Mouse (Mus musculus): ENCODE data around the gene Ms4a12.
A peak's percentile ranks its signal among the peaks of the same experiment; 100 is the strongest.
"Not testable (repeated sequence)": the region's sequence is repeated elsewhere in the genome, so short reads cannot be mapped to it uniquely, and the experiment has no call there.

The Ms4a12 gene

DNA sequence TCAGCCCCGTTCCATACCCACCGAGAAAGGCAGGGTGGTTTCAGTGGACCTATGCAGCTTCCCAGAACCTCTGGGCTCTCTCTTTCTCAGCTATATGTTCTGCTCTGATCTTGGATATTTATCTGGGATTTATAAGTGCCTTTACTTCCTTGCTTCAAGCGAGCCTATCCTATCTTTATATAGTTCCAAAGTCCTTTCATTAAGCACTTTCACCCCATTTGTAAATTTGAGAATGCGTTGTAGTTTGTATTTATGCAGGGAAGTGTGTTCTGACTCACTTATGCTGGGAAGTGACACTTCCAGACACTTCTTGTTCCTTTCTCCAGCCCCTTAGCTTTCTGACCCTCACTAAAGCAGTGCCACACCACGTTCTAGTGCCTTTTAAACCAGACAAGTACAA, at the start of gene Ms4a12:
Gene Ms4a12, minus strand, starts transcription at position 101 of the 400 bp plus-strand sequence.
- DNase-seq: no peak

DNA sequence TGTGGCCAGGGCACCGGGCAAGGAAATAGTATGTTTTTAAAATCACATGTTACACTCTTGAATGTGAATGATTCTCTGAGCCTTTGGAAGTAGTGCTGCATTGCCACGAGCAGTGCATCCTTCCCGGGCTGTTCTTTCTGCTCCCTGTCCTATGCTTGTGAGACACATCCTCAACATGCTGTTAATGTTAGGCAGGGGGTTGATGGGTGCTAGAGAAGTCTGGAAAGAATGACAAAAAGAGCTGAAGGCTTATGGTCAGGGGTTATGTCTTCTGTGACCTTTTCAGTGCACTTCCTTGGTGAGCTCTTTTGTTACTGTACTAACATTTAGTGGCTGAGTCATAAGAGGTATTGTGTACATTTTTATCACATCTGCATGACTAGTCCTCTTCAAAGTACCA, 48.0 kb upstream of the Ms4a12 start:
- no peak for DNase-seq

DNA sequence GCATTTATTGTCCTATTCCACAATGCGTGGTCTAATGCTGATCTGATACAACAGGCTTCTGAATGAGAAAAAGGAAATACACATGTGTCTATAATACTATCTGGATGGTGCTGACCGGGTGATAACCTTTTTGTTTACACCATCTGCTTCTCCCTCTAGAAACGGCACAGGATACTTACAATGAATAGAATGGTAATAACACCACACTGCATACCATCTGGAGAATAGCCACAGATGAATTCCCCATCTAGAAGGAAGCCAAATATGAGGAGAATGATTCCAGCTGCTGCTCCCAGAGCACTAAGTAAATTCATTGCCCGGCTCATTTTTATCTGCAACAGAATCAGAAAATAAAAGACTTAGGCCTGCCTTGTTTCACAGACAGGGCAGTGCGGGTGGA, 44.2 kb upstream of the Ms4a12 start:
- no peak for DNase-seq

DNA sequence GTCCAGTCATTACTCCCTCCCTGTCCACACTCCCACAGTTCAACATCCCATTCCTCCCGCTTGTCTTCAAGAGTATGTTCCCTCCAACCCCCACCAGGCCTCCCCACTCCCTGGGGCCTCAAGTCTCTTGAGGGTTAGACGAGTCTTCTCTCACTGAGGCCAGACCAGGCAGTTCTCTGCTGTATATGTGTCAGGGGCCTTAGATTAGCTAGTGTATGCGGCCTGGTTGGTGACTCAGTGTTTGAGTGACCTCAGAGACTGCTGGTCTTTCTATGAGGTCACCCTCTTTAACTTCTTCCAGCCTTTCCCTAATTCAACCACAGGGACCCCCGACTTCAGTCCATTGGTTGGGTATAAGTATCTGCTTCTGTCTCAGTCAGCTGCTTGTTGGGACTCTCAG, 34.7 kb upstream of the Ms4a12 start:
- DNase-seq: no peak

DNA sequence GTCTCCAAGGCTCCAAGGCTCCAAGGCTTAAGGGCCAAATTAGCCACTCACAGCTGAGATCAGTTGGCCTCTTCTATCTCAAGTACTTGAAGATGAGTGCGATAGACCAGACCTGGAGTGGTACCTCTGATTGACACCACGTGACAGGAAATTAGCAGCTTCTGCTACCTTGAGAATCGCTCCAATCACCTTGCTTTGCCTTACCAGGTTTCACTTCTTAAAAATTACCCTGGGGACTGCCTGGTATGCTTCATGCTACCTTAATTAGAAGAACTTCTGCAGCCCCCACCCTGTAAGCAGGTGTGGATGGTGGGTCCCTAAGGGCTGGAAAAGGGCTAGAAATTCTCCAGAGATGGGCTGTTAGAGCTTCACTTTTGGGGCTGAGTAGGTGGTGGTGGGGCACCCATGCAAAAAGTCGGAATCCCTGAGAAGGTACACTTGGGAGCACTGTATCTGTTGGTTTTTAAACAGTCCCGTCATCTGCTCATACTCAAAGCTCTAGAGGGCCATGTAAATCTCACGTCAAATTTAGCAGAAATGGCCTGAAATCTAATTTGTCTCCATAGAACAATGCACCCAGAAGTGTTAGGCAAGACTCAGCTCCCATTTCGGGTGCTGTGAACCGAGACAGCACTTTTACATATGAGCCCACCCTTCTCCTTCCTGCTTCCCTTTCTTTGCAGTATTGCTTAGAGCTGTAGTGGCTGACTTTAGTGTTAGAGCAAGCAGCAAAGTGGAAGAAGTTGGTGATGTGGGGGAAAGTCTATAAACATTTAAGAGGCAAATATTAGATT, 34.0 kb upstream of the Ms4a12 start, which contains the start of gene Ms4a1:
Gene Ms4a1, minus strand, starts transcription at position 190 of the 794 bp plus-strand sequence.
- peak; percentile 1 for DNase-seq

DNA sequence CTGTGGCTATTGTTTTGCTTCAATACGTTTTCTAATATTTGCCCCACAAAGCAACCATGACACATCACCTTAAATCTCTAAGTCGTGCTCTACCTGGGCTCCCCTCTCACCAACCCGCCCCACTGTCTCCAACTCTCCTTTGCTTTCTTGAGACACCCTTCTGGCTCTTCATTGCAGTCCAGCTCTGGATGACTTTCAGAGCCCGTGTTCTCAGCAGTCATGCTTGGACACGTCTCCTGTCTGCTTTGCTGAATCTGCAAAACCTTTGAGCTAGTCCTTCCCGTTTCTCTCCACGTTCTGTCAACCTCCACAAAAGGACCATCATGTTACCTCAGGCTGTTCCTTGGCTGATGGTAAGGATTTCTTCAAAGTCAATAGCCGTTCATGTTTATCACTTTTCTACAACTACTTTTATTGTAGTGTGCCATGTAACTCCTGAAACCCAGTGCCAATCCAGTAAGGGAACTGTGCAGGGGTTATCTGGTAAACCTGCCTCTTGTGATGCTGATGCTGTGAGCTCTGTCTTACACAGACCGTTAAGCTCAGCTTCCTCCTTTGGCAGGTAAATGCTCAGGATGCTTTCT, 32.4 kb upstream of the Ms4a12 start:
- no peak for DNase-seq

DNA sequence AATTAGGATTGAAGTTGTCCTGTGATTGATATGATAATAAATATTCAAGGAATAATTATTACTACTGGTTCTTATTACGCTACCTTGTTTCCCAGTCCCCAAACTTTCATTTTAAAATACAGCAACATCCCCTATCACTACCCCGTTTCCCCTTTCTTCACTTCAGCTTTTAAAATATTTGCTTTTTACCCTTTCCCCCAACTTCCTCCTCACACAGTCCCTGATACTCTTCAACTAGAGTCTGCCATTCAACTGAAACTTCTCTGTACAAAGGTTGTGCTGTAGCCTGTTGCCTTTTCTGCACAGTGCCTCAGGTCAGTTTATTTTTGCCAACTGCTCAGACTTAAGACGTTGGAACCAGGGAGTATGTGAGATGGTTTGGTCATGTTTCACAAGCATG, 31.3 kb upstream of the Ms4a12 start:
- no peak for DNase-seq

DNA sequence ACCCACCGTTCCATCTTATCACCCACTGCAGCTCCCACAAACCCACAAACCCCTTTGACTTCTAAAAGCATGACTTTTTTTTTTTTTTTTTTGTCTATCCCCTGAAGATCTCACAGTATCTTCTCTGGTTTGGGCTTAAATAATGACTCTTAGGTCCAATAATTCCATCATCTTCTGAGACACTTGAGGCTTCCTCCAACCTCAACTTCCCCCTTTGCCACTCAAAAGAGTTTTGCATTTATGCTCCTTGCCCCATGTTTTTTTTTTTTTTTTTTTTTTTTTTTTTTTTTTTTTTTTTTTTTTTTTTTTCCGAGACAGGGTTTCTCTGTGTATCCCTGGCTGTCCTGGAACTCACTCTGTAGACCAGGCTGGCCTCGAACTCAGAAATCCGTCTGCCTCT, 30.7 kb upstream of the Ms4a12 start:
- DNase-seq: not testable (repeated sequence)

DNA sequence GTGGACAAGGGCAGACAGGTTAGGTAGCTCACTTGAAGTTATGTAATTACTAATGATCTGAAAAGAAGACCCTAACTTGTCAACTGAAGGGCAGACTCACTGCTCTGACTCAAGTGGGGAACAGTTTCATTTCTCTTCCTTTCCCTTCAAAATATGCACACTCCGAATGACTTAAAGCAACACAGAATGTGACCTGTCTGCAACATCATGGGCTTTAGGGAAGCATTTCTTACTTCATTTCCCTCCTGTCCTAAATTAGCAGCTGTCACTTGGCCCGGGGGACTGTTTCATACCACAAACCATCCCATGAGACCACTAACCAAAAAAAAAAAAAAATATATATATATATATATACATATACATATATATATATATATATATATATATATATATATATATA, 29.3 kb upstream of the Ms4a12 start:
- DNase-seq: no peak

DNA sequence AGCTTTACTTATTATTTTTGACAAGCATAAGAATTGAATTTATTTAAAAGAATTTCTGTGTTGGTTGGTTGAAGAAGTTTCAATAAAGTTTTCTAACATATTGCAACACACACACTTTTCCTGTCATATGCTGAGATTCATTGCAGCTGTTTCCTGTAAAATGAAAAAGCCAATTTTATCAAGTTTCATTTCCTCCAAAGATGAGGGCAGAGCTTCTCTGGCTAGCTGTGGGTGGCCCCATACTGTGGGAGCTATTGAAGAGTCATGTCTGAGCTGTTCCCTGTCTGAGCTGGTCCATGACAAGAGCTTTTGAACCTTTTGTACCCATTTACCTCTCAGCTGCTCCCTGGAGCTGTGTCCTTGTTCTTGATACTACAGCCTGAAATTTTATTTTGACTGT, 12.0 kb upstream of the Ms4a12 start:
- DNase-seq: peak; percentile 5

DNA sequence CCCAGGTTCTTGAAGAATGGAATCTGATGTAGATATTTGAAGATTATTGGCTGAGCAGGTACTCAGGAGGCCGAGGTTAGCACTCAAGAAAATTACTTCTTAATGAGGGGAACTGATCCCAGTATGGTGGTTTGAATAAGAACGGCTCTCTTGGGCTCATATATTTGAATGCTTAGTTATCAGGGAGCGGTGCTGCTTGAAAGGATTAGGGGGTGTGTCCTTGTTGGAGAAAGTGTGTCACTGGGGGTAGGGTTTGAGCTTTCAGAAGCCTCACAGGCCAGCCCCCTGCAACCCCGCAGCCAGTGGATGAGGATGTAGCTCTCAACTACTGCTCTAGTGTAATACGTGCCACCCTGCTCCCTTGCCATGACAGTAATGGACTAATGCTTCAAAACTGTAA, 10.3 kb upstream of the Ms4a12 start:
- DNase-seq: no peak

DNA sequence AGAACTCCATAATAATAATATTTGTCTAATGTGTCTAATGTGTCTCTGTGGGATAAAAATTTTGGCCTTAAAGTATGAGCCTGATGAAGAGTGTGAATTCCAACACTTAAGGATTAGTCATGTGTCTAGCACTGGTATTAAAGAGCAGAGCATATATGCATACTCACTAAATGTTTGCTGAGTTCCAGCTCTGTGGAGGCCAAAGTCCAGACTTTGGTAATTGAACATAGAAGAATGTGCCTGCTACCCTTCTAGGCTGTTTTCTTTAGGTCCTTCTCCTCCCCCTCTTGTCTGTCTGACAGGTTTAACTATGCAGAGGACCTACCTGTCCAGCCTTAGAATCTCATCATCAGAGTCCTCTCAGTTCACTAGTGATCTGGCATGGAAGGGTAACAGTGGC, 3.6 kb upstream of the Ms4a12 start:
- no peak for DNase-seq

DNA sequence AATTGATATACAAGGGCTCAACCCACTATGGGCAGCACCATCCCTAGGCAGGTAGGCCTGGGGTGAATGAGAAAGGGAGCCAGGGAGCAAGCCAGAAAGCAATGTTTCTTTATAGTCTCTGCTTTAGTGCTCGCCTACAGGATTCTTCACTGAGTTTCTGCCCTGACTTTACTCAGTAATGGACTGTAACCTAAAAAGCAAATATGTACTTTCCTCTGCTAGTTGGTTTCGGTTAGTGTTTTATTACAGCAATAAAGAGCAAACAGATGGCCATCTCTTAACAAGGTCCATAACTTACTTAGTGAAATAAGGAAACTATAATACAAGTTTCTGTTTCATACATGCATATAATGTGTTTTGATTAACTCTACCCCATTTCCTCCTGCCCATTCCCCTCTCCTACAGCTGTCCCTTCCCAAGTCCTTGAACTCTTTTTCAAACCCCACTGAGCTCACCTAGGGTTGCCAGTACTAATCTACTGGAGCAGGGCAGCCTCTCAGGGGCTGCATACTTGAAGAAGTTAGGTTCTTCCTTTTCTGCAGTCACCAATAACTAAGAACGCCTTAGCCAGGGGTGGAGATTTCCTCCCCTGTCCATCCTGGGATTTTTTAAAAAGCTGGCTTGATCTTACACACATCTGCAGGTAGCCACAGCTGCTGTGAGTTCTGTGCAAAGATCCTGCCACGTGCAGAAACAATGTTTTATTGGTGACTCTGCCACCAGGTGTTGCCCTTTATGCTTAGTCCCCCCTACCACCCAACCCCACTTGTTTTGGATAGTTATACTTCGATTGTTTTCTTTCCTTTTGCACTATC, 2.9 kb upstream of the Ms4a12 start:
- DNase-seq: no peak

DNA sequence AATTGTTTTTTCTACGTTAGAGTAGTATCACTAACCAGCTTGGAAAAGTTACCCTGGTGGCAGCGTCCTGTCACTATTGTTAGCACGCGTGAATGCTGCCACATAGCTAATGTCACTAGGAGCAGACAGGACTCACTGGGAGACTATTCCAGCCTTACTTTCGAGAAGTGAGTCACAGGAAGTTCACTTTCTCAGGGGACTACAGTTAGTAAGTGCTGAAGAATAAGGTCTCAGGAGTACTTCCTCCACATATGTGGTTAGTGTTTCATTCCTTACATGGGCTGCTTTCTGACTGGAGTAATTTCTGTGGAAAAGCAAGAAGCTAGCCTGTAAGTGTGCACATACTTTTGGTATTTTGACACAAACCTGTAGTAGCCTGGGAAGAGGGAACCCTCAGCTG, 2.0 kb upstream of the Ms4a12 start:
- no peak for DNase-seq

DNA sequence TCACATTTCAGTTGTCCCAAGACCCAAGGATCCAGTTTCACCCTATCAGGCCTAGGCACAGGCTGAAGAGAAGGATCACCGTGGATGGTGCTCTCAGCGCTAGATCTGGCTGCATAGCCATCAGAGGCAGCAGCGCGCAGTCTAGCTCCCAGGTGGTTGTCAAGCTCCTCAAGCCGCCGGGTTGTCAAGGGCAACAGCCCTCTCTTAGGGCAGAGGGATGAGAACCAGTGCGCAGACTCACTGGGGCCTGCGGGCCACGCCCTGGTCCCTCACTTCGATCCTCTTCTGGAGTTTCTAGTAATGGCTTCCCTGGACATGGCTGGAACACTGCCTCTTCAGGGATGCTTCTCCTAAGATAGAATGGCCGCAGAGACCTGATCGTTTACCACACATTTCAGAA, 35.7 kb downstream of the Ms4a12 start, which contains the start of gene Ms4a13:
Gene Ms4a13, minus strand, starts transcription at position 192 of the 400 bp plus-strand sequence.
- DNase-seq: no peak

DNA sequence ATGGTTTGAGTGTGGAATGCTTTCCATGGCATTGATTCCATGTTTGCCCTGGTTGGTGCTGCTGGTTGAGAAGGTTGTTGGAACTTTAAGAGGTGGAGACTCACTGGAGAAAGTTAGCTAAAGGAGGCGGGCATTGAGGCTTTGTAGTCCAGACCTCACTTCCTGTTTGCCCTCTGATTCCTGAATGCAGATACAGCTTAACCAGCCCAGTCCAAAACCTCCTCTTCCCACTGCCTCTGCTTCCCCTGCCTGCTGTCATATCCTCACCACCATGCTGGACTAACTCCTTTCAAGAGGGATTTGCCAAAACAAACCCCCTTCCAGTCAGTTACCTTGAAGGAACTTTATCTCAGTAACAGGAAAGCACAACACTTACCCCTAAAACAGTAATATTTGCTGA, 39.7 kb downstream of the Ms4a12 start:
- DNase-seq: no peak

DNA sequence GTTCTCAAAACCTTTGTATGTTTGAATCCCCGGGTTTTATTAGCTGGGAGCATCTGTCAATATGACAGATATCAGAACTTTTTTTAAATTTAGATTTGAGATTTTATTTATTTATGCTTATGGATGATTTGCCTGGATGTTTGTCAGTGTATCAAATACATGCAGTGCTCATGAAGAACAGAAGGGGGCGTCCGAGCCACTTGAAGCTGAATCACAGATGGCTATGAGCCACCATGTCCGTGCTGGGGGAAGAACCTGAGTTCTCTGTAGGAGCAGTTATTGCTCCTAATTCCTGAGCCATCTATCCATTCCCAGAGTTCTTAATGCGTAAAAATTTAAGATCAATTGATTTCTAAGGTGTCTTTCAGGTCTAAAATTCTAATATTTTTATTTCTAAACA, 48.1 kb downstream of the Ms4a12 start:
- peak; percentile 16 for DNase-seq

DNA sequence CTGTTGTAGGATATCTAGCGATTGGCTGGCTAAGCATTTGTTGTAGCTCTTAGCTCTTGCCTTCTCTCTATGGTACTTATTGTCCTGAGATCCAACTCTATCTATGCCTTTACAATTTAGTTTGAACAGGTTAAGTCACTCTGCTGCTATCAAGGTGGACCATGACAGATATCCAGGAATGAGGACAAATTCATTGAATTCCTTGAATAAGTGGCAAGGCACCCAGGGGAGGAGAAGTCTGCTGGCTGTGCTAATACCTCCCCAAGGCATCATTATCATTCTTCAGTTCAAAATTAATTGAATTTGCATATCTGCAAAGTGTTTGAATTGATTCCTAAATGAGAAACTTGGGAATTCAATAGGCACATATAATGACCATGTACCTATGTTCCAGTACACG, 54.8 kb downstream of the Ms4a12 start:
- no peak for DNase-seq

DNA sequence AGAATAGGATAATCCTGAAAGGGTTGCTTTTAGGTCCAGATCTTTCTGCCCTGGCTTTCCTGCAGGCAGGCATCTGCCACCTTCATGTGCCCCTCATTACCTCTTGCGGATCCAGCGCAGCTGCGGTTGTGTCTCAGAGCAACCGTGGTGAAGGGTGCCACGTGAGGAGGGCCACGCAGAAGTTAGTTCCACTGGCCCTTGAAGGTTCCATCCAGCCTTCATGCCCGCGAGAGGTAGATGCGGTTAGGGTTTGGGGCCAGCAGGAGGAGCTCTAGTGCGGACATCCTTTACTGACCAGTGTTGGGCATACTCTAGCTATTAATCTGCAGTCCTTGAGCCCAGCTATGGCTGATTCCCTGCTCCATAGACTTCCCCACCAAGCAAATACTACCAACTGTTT, 67.1 kb downstream of the Ms4a12 start, which contains the start of gene 1700025F22Rik:
Gene 1700025F22Rik, minus strand, starts transcription at position 149 of the 400 bp plus-strand sequence.
- DNase-seq: peak; percentile 17

Measured in kidney, adult 9 months (tissue).